17 mouse cellular contexts compared by ENCODE assay signal in genomic region chr14:121200353-121200752, GRCm38 (mm10).
A peak's percentile ranks its signal among the peaks of the same experiment; 100 is the strongest.
DNase-seq lines count a peak whose midpoint lies in the region; ATAC-seq and TF ChIP-seq lines count a peak whose summit lies in the region.
"Had no signal": no experiment of that assay in that cellular context is flagged by ENCODE, and none has a peak within 500 bp of the region (broad histone marks: within the 10 kb centered on the region; RNA-seq: fewer than 3 reads in every experiment).

No protein-coding gene starts in this region.

- no peak for TF ChIP-seq POLR2A in limb, embryonic 14.5 days (IDR thresholded peaks at IDR 0.05; ENCODE audit: borderline replicate concordance, extremely low read depth, insufficient read depth, insufficient read length)

- peaks cover 11% of the 10 kb centered on the region for H3K36me3 ChIP-seq in heart, embryonic 13.5 days
- 0 out of 2 replicates have a peak, but pooled peaks cover 4% of the 10 kb centered on the region for H3K36me3 ChIP-seq in embryonic facial prominence, embryonic 15.5 days
- 0 out of 2 replicates have a peak, but pooled peaks cover 4% of the 10 kb centered on the region for H3K36me3 ChIP-seq in limb, embryonic 14.5 days (ENCODE audit: control insufficient read depth, insufficient read depth, low read length)
- H3K36me3 ChIP-seq: midbrain, embryonic 12.5 days had no signal

- peak overlapping the region; percentile 63 for H3K27ac ChIP-seq in heart, embryonic 13.5 days (replicated peaks)
- peak overlapping the region; percentile 83 for H3K27ac ChIP-seq in layer of hippocampus, adult 2 months
- peak overlapping the region; percentile 58; the same call in 1 of the 2 replicates for H3K27ac ChIP-seq in embryonic facial prominence, embryonic 15.5 days (replicated peaks)
- H3K27ac ChIP-seq in limb, embryonic 14.5 days (replicated peaks; ENCODE audit: low read depth, low read length) = peak overlapping the region; percentile 65
- H3K27ac ChIP-seq: midbrain, embryonic 12.5 days had no signal

- H3K4me3 ChIP-seq in heart, embryonic 13.5 days = no peak overlapping the region
- no peak overlapping the region for H3K4me3 ChIP-seq in layer of hippocampus, adult 2 months
- no peak overlapping the region for H3K4me3 ChIP-seq in embryonic facial prominence, embryonic 15.5 days (replicated peaks)
- no peak overlapping the region for H3K4me3 ChIP-seq in limb, embryonic 14.5 days (replicated peaks; ENCODE audit: low read length)
- H3K4me3 ChIP-seq: midbrain, embryonic 12.5 days had no signal

- H3K4me1 ChIP-seq in heart, embryonic 13.5 days = peaks cover 62% of the 10 kb centered on the region
- peaks cover 34% of the 10 kb centered on the region for H3K4me1 ChIP-seq in embryonic facial prominence, embryonic 15.5 days
- peaks cover 40% of the 10 kb centered on the region for H3K4me1 ChIP-seq in limb, embryonic 14.5 days (ENCODE audit: control insufficient read depth, insufficient read depth, low read length)

- peak overlapping the region; percentile 50 for H3K9ac ChIP-seq in heart, embryonic 13.5 days
- H3K9ac ChIP-seq in embryonic facial prominence, embryonic 15.5 days = no peak overlapping the region
- no peak overlapping the region; the same call in 1 of the 2 replicates for H3K9ac ChIP-seq in limb, embryonic 14.5 days (ENCODE audit: low read depth, low read length, severe bottlenecking)

- 59% methylated on average over 8 of the region's 8 CpGs for WGBS in heart, embryonic 13.5 days
- 69% methylated on average over 8 of the region's 8 CpGs for WGBS in embryonic facial prominence, embryonic 15.5 days
- WGBS in limb, embryonic 14.5 days = 54% methylated on average over 8 of the region's 8 CpGs

- DNase-seq in heart, adult 8-10 months (ENCODE audit: low spot score) = no peak
- DNase-seq in layer of hippocampus, adult 2 months (ENCODE audit: low spot score in 2 of 2) = no peak
- no peak for DNase-seq in layer of hippocampus, postnatal 25 days (ENCODE audit: extremely low spot score in 1 of 2, low spot score in 1 of 2)
- no peak for DNase-seq in limb, embryonic 14.5 days (ENCODE audit: low spot score)
- no peak for DNase-seq in left cerebral cortex, adult 11 months (ENCODE audit: low spot score)
- DNase-seq: cerebellum, postnatal 10 days; embryo, embryonic 11 days; gastrocnemius, postnatal 10 days; heart, postnatal 14 days; kidney, adult 18-20 months; lung, adult 2 months; lung, postnatal 4 days; thymus, postnatal 4 days had no signal

- no peak for ATAC-seq in heart, embryonic 13.5 days (ENCODE audit: extremely low read depth, insufficient number of reproducible peaks, low FRiP score, low TSS enrichment)
- no peak for ATAC-seq in embryonic facial prominence, embryonic 15.5 days (ENCODE audit: insufficient number of reproducible peaks, low FRiP score, low TSS enrichment, low read depth)
- ATAC-seq in limb, embryonic 14.5 days (ENCODE audit: low FRiP score, low read depth) = no peak

- TF ChIP-seq CTCF in layer of hippocampus, adult 2 months (conservative IDR thresholded peaks at IDR 0.05) = no peak

- no peaks in the 10 kb centered on the region for H3K27me3 ChIP-seq in heart, embryonic 13.5 days (replicated peaks)
- H3K27me3 ChIP-seq in embryonic facial prominence, embryonic 15.5 days = no peaks in the 10 kb centered on the region
- no peaks in the 10 kb centered on the region for H3K27me3 ChIP-seq in limb, embryonic 14.5 days (ENCODE audit: control insufficient read depth, insufficient read depth, low read length)
- H3K27me3 ChIP-seq: midbrain, embryonic 12.5 days had no signal

- H3K9me3 ChIP-seq in heart, embryonic 13.5 days = peaks cover 4% of the 10 kb centered on the region
- H3K9me3 ChIP-seq in embryonic facial prominence, embryonic 15.5 days (replicated peaks) = 0 out of 2 replicates have a peak, but pooled peaks cover 4% of the 10 kb centered on the region
- peaks cover 4% of the 10 kb centered on the region; the same call in 1 of the 2 replicates for H3K9me3 ChIP-seq in limb, embryonic 14.5 days (ENCODE audit: control insufficient read depth, low read length)

- H3K4me2 ChIP-seq in heart, embryonic 13.5 days = no peak overlapping the region; the same call in 1 of the 2 replicates
- H3K4me2 ChIP-seq in embryonic facial prominence, embryonic 15.5 days (replicated peaks) = no peak overlapping the region
- H3K4me2 ChIP-seq in limb, embryonic 14.5 days (replicated peaks; ENCODE audit: low read depth, low read length, severe bottlenecking) = no peak overlapping the region
- H3K4me2 ChIP-seq: liver, embryonic 11.5 days; midbrain, embryonic 12.5 days had no signal
